Mouse (Mus musculus) forebrain, embryonic 11.5 days (tissue): Measurements from ENCODE around the gene Eef1akmt3. TPM values are rescaled to one million over a fixed set of nuclear protein-coding genes. Genes with fewer than 3 reads are reported as not detected.

Experiments
- ATAC-seq: fragments of 200-750 bp; cut with Nextera tagmentation; replicated peaks from 2 replicates; pipeline ENCODE4 v1.8.0; 2017; ENCODE audit warnings: moderate TSS enrichment; ENCODE audit not compliant: low FRiP score
- DNase-seq: peaks from one replicate; pipeline ENCODE4 v3.0.0-alpha.2; 2017; ENCODE audit warnings: low spot score
- H3K27ac ChIP-seq: fragments of 300-500 bp; sonication (generic); 2 replicates; pipeline ENCODE4 v1.5.1; 2014; ENCODE audit warnings: low read depth, low read length
- H3K27me3 ChIP-seq: fragments of 300-500 bp; sonication (generic); 2 replicates; pipeline ENCODE4 v1.6.1; 2014; ENCODE audit warnings: mild to moderate bottlenecking, low read length, mixed read lengths; ENCODE audit not compliant: control insufficient read depth, insufficient read depth
- H3K36me3 ChIP-seq: fragments of 300-500 bp; sonication (generic); 2 replicates; pipeline ENCODE4 v1.6.1; 2014; ENCODE audit warnings: mild to moderate bottlenecking, low read length, moderate library complexity, mixed read lengths; ENCODE audit not compliant: control insufficient read depth, insufficient read depth
- H3K4me1 ChIP-seq: fragments of 300-500 bp; sonication (generic); replicated peaks from 2 replicates; pipeline ENCODE4 v1.6.1; 2014; ENCODE audit warnings: low read length, mixed read lengths; ENCODE audit not compliant: control insufficient read depth, insufficient read depth
- H3K4me2 ChIP-seq: fragments of 300-500 bp; sonication (generic); 2 replicates; pipeline ENCODE4 v1.6.1; 2014; ENCODE audit warnings: low read depth, mild to moderate bottlenecking, low read length, moderate library complexity, mixed read lengths; ENCODE audit not compliant: severe bottlenecking
- H3K4me3 ChIP-seq: fragments of 300-500 bp; sonication (generic); 2 replicates; pipeline ENCODE4 v1.5.1; 2014; ENCODE audit warnings: low read depth, low read length
- H3K9ac ChIP-seq: fragments of 300-500 bp; sonication (generic); 2 replicates; pipeline ENCODE4 v1.6.1; 2014; ENCODE audit warnings: low read length
- H3K9me3 ChIP-seq: fragments of 300-500 bp; sonication (generic); 2 replicates; pipeline ENCODE4 v1.6.1; 2016; ENCODE audit warnings: low read length, mixed read lengths; ENCODE audit not compliant: control insufficient read depth
- WGBS: fragments of 180-500 bp; shearing (Covaris S2); extraction: QIAGEN DNeasy Blood & Tissue Kit; methylation state at CpG from one replicate; pipeline ENCODE4 v1.1.7; 2014; 5-methylcytosine and 5-hydroxymethylcytosine counted together
- polyA plus RNA-seq: library from polyadenylated mRNA; unstranded; fragments of >200 nt; fragmentation: Nextera tagmentation; extraction: Ambion mirVana; gene quantifications from 2 replicates; pipeline ENCODE4 v1.2.1, GENCODE M21; 2014

Gene Eef1akmt3
- polyA plus RNA-seq, 1 experiment from 2014 or later = 0.11 TPM

DNA sequence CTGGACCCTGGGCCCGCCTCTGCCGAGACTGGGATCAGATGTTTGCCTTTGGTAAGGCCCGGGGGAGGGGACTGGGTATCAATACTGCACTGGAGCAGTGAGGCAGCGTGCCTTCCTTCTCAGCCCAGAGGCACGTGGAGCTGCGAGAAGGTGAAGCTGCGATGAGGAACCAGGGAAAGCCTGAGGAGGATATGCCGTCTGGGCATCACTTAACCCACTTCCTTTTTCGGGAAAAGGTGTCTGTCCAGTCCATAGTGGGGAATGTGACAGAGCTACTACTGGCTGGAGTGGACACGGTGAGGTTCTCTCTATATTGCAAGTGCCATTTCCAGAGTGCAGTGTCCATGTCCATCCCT lies 8.8 kb upstream of the Eef1akmt3 start:
- Histone ChIP-seq H3K9me3 (no peaks in the 10 kb centered on the region), H3K27ac (no peak overlapping the region), H3K9ac (no peak overlapping the region), H3K27me3 (peaks cover 36% of the 10 kb centered on the region), H3K4me2 (no peak overlapping the region), H3K4me3 (no peak overlapping the region), H3K36me3 (no peaks in the 10 kb centered on the region), H3K4me1 (peaks cover 6% of the 10 kb centered on the region; the same call in 1 of the 2 replicates)
- no peak for DNase-seq
- ATAC-seq = no peak; the same call in 1 of the 2 replicates
- 21% methylated on average over 10 of the region's 10 CpGs for WGBS

- Histone ChIP-seq H3K27me3 (peaks cover 36% of the 10 kb centered on the region), H3K36me3 (no peaks in the 10 kb centered on the region), H3K4me2 (no peak overlapping the region), H3K9ac (no peak overlapping the region; the same call in 1 of the 2 replicates), H3K4me1 (peaks cover 6% of the 10 kb centered on the region; the same call in 1 of the 2 replicates), H3K4me3 (peak overlapping the region; percentile 5; the same call in 1 of the 2 replicates), H3K27ac (no peak overlapping the region), H3K9me3 (no peaks in the 10 kb centered on the region)
- ATAC-seq = no peak
- WGBS = 3% methylated on average over 29 of the region's 29 CpGs
- DNase-seq = peak; percentile 54
These were observed 8.2 kb upstream of the Eef1akmt3 start for GRCm38 (mm10) chr10:127049395-127050118.

- peaks cover 36% of the 10 kb centered on the region for H3K27me3 ChIP-seq
- DNase-seq = peak; percentile 52
- no peak for ATAC-seq
- 4% methylated on average over 35 of the region's 35 CpGs for WGBS
- no peak overlapping the region for H3K27ac ChIP-seq
- H3K36me3 ChIP-seq = no peaks in the 10 kb centered on the region
- H3K4me1 ChIP-seq = peaks cover 6% of the 10 kb centered on the region; the same call in 1 of the 2 replicates
- peak overlapping the region; percentile 5; the same call in 1 of the 2 replicates for H3K4me3 ChIP-seq
- no peaks in the 10 kb centered on the region for H3K9me3 ChIP-seq
- no peak overlapping the region; the same call in none of the 2 replicates for H3K9ac ChIP-seq
- H3K4me2 ChIP-seq = peak overlapping the region; percentile 11; the same call in 1 of the 2 replicates
These were observed 7.5 kb upstream of the Eef1akmt3 start for GRCm38 (mm10) chr10:127048608-127049394.

GRCm38 (mm10) chr10:127047954-127048353 lies 6.6 kb upstream of the Eef1akmt3 start, which contains the start of gene Cyp27b1:
Gene Cyp27b1, plus strand, starts transcription at chr10:127048250.
- Histone ChIP-seq H3K9ac (no peak within 1 kb of the TSS; the same call in 1 of the 2 replicates), H3K4me1 (peaks cover 7% of the 10 kb centered on the region; the same call in 1 of the 2 replicates), H3K4me3 (peak within 1 kb of the TSS; percentile 5; the same call in 1 of the 2 replicates), H3K27ac (no peak within 1 kb of the TSS), H3K9me3 (no peaks in the 10 kb centered on the region), H3K36me3 (no peaks in the 10 kb centered on the region), H3K27me3 (peaks cover 36% of the 10 kb centered on the region), H3K4me2 (peak within 1 kb of the TSS; percentile 11; the same call in 1 of the 2 replicates)
- no peak for DNase-seq
- ATAC-seq = no peak
- WGBS = 27% methylated on average over 5 of the region's 5 CpGs

DNA sequence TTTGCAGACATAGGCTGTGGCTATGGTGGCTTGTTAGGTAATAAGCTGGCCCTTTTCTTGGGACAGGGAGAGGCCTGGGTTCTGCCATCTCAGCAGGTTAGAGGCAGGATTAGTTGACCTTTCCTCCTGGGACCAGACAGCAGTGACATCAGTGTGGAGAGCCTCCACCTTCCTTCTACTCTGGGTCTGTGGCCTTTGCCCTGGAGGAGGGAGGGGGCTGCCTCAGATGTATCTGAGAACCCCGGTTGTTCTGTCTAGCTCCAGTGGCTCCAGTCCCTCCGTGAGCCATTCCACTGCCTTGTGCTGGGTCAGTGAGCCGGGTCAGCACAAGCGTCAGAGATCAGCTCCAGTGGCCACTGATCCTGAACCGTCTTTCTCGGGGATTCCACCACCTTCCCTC lies 1.9 kb upstream of the Eef1akmt3 start:
- Histone ChIP-seq H3K36me3 (no peaks in the 10 kb centered on the region), H3K4me2 (no peak overlapping the region), H3K4me1 (0 out of 2 replicates have a peak, but pooled peaks cover 2% of the 10 kb centered on the region), H3K9ac (no peak overlapping the region), H3K27ac (no peak overlapping the region), H3K27me3 (peaks cover 9% of the 10 kb centered on the region), H3K4me3 (no peak overlapping the region), H3K9me3 (no peaks in the 10 kb centered on the region)
- no peak for DNase-seq
- ATAC-seq = no peak
- 83% methylated on average over 6 of the region's 6 CpGs for WGBS

DNA sequence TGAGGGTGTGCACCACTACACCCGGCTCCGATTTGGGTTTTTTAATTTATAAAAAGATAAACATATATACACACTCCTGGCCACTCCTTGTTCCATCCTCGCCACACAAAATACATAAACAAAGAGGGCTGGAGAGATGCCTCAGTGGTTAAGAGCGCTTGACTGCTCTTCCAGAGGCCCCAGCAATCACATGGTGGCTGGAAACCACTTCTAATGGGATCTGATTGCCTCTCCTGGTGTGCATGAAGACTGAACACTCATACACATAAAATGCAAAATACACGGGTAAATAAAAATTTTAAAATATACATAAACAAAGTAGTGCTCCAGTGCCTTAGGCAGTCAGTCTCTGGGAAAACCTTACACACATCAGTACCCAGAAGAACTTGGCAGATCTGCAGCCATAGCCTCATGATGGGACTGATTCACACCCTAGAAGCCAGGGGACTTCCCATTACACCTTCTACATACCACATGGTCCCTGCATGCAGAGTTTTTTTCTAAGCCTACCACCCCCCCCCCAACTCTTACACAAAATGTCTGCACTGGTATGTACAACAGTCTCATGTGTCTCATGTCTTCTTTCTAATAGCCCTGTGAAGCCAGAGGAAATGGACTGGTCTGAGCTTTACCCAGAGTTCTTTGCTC lies 1.3 kb upstream of the Eef1akmt3 start:
- Histone ChIP-seq H3K36me3 (no peaks in the 10 kb centered on the region), H3K4me1 (0 out of 2 replicates have a peak, but pooled peaks cover 2% of the 10 kb centered on the region), H3K4me2 (peak overlapping the region; percentile 99), H3K27me3 (peaks cover 4% of the 10 kb centered on the region; the same call in 1 of the 2 replicates), H3K9me3 (no peaks in the 10 kb centered on the region), H3K4me3 (peak overlapping the region; percentile 69), H3K27ac (no peak overlapping the region), H3K9ac (peak overlapping the region; percentile 58)
- DNase-seq = no peak
- no peak for ATAC-seq
- WGBS = 19% methylated on average over 5 of the region's 5 CpGs

DNA sequence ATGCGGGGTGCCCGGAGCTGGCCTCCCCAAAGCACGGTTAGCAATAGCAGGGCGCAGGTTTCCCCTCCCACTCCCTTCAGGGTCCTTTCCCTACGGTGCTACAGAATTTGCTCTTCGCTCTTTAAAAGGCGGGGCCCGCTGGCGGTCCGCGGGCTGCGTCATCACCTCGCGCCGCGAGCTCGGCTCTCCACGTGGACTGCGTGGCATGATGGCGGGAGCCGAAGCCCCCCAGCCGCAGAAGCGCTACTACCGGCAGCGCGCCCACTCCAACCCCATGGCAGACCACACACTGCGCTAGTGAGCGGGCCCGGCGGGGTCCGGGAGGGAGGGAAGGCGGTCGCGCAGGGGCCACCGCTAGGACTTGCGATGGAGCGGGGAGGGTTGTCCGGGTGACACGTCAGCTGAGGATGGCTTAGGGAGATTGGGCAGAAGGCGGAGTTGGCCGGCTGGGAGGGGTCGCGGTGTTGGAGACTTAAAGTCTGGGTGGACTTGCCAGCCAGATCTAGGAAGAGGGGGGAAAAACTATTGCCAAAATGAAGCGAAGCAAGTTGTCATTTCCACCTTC lies 543 bp upstream of the Eef1akmt3 start:
- Histone ChIP-seq H3K4me3 (peak overlapping the region; percentile 69), H3K27me3 (peaks cover 2% of the 10 kb centered on the region; the same call in 1 of the 2 replicates), H3K27ac (no peak overlapping the region), H3K9ac (peak overlapping the region; percentile 58), H3K36me3 (no peaks in the 10 kb centered on the region), H3K4me1 (0 out of 2 replicates have a peak, but pooled peaks cover 2% of the 10 kb centered on the region), H3K4me2 (peak overlapping the region; percentile 99), H3K9me3 (no peaks in the 10 kb centered on the region)
- peak; percentile 86 for ATAC-seq
- peak; percentile 96 for DNase-seq
- under 1% methylated on average over 44 of the region's 44 CpGs for WGBS
